Mouse (Mus musculus): ENCODE results near the gene Mgat4b.

Mgat4b gene

GRCm38 (mm10) chr11:50245269-50245668, 34.6 kb downstream of the Mgat4b start:
- DNase-seq (ENCODE audit: low read depth in 2 of 2, low spot score in 2 of 2), result no peak

DNA sequence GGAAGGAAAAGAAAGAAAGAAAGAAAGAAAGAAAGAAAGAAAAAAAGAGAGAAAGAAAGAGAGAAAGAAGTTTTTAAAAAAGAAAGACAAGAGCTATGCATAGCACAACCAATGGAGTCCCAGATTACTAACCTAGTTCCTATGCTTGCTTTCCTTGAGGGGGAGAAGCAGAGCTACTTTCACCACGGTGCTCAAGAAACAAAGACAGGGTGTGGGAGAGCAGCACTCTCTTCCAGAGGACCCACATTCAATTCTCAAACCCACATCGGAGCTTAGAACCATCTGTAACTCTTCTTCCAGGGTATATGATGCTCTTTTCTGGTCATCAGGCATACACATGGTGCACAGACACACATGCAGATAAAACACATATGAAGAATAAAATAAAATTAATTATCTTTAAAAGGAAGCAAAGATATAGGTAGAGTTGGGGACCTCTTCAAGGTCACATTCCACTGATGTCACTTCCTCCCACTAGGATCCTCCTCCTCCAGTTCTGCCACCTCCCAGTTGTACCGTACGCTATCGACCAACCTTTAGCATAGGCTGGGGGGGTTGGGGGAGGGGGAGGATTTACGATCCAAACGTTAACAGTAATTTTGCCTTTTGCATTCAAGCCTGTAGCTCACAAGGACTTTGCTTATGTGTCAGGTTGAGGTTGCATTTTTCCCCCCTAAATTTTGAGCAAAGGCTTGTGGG, 37.9 kb downstream of the Mgat4b start:
- DNase-seq (ENCODE audit: low read depth in 2 of 2, low spot score in 2 of 2), result no peak

DNA sequence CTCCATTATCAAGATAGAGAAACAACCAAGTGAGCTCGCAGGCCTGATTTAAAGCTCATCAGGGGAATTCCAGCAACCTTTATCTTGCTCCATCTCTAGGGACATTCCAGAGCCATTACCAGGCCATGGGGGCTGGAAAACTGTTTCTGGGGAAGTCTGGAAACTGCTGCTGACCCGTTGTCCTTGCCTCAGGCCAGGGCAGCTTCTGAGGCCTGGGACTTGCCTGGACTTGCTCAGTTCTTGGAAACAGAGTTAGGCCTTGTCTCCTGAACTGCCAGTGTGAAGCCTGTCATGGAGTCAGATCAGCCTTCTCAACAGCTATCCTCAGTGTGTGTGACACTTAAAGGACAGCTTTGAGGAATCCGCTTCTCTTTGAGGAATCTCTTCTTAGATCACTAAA, 41.5 kb downstream of the Mgat4b start:
- no peak for DNase-seq (ENCODE audit: low read depth in 2 of 2, low spot score in 2 of 2)

DNA sequence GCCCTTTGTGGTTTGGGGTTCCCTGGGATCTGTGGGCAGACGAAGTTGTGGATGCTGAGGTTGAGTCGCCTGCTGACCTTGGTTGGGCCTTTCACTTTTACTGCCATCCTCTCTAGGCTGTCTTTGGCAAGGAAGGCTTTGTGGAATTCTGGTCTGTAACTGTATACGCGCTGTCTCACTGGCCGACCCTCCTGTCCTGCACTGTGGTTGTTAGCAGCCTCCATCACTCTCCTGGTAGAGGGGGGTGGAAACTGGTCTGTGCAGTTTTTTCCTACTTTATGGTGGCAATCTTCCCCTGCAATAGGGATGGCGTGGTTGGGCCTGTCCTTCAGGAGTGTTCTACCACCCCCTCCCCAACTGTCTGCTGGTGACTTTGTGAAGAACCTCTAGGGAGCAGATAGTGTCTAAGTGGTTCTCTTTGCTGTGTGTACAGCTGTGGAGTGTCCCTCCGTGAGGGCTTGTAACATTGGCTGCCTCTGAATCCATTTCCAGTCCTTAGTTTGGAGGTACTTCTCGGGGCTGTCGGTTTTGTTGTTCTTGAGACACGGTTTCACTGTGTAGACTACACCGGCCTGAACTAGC, 42.1 kb downstream of the Mgat4b start:
- DNase-seq (ENCODE audit: low read depth in 2 of 2, low spot score in 2 of 2), result no peak

- no peak for DNase-seq (ENCODE audit: low read depth in 2 of 2, low spot score in 2 of 2)
Observed at GRCm38 (mm10) chr11:50253393-50253792, 42.7 kb downstream of the Mgat4b start.

DNA sequence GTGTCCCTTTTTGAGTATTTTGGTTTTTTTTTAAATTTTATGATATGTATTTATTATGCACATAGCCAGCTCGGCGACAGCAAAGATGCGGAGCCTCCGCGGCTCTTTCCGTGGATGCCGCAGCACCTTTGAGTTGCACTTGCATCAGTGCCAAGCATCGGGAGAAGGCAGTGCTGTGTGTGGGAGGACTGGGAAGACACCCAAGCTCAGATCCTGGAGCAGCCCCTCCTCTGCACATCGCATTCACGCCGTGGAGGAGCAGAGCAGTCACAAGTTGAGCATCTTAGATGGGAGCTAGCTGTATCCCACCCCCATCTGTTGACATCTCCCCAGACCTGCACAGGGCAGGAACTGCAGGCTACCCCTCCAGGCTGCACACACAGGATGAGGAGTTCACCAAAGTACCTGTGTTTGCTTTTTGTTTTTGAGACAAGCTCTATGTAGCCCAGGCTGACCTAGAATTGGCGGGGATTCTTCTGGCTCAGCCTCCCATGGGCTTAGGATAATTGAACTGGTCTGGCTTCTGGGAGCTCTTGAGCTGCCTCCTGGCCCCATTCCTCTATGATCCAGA, 43.4 kb downstream of the Mgat4b start:
- DNase-seq (ENCODE audit: low read depth in 2 of 2, low spot score in 2 of 2), result no peak

- no peak for DNase-seq (ENCODE audit: low read depth in 2 of 2, low spot score in 2 of 2)
Observed at GRCm38 (mm10) chr11:50256615-50257014, 45.9 kb downstream of the Mgat4b start.

DNA sequence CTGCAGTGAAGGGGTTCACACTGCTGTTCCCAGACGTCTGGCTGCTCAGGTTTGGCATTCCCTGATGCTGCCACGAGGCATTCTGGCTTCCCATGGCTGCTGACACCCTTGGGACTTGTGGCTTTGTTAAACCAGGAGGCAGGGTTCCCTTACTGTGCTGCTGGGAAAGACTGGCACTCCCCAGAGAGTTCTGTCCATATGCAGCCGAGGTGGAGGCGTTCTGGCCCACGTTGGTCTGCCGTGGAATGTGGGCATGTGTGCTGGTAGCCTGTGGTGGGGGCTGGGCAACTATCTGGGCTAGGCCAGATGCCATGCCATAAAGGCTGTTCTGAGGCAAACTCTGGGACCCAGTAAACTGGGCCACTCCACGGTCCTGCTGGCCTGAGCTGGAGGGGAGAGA, 47.6 kb downstream of the Mgat4b start:
- DNase-seq (ENCODE audit: low read depth in 2 of 2, low spot score in 2 of 2), result no peak

DNA sequence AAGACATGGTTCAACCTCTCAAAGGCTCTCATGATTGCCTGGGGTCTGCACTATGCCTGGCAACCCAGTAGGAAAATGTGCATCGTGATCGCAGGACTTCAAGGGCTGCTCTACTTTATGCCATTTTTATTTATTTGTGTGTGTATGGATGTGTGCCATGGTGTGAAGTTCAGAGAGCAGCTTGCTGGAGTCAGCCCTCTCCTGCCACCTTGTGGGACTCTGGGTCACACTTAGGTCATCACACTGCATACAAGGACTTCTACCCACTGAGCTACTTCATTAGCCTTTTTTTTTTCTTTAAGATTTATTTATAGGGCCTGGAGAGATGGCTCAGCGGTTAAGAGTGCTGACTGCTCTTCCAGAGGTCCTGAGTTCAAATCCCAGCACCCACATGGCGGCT, 51.3 kb downstream of the Mgat4b start:
- DNase-seq (ENCODE audit: low read depth in 2 of 2, low spot score in 2 of 2), result no peak

DNA sequence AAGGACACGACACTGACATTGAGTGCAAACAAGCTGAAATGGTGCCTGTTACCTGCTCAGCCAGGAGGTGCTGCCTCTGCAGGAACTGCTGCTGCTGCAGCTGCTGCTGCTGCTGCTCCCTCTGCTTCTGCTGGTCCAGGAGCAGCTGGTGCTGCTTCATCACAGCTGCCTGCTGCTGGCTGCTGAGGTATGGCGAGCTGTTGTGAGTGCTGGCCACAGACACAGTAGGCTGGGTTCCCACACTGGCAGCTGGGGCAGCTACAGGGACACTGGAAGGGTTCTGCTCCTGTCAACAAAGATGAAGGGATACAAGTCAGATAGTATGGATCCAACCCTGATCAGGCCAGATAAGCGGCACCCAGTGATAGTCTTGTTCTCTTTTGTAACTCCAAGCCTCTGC, 52.5 kb downstream of the Mgat4b start:
- DNase-seq (ENCODE audit: low read depth in 2 of 2, low spot score in 2 of 2), result no peak

DNA sequence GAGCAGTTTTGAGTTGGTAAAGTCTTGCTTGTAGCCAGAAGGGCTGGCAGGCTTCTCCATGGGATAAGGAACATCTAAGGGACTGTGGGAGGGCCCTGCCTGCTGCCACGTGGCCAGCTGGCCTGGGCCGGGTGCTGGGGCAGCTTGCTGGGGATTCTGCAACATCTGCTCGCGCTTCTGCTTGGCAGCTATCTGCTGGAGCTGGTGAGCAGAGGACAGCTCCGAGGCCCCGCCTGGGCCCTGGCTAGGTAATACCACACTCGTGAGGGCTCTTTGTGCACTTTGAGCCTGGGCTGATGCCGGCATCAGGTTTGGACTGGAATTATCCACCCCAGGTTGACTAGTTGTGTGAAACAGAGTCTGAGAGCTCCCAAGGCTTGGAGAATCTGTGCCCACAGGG, 55.2 kb downstream of the Mgat4b start:
- no peak for DNase-seq (ENCODE audit: low read depth in 2 of 2, low spot score in 2 of 2)

GRCm38 (mm10) chr11:50266997-50267396, 56.3 kb downstream of the Mgat4b start:
- DNase-seq (ENCODE audit: low read depth in 2 of 2, low spot score in 2 of 2), result no peak

- DNase-seq (ENCODE audit: low read depth in 2 of 2, low spot score in 2 of 2), result peak in 1 of 2 experiments; percentile 33
Observed at GRCm38 (mm10) chr11:50269163-50269562, 58.5 kb downstream of the Mgat4b start.

GRCm38 (mm10) chr11:50269885-50270284, 59.2 kb downstream of the Mgat4b start:
- no peak for DNase-seq (ENCODE audit: low read depth in 2 of 2, low spot score in 2 of 2)

- no peak for DNase-seq (ENCODE audit: low read depth in 2 of 2, low spot score in 2 of 2)
Observed at GRCm38 (mm10) chr11:50272819-50273218, 62.1 kb downstream of the Mgat4b start.

DNA sequence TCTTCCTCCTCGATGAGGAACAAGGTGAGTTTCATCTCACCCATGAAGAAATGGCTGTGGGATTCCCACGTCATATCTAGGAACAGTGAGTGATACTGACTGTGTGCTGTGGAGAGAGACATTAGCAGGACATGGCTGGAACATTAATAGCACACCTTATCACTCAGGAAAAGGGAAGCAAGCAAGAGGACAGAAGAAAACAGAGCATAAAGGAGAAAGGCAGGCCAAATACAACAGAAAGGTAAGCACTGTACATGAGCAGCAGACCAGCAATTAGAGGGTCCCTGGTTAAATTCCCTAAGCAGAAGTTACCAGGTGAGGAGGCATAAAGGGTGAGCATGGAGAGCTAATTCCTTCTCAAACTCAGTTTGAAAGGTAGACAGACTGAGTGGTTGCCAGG, 64.4 kb downstream of the Mgat4b start:
- no peak for DNase-seq (ENCODE audit: low read depth in 2 of 2, low spot score in 2 of 2)

GRCm38 (mm10) chr11:50275568-50276151, 65.0 kb downstream of the Mgat4b start:
- no peak for DNase-seq (ENCODE audit: low read depth in 2 of 2, low spot score in 2 of 2)

- no peak for DNase-seq (ENCODE audit: low read depth in 2 of 2, low spot score in 2 of 2)
Observed at GRCm38 (mm10) chr11:50277025-50277424, 66.3 kb downstream of the Mgat4b start.

- no peak for DNase-seq (ENCODE audit: low read depth in 2 of 2, low spot score in 2 of 2)
Observed at GRCm38 (mm10) chr11:50277706-50278105, 67.0 kb downstream of the Mgat4b start.

DNA sequence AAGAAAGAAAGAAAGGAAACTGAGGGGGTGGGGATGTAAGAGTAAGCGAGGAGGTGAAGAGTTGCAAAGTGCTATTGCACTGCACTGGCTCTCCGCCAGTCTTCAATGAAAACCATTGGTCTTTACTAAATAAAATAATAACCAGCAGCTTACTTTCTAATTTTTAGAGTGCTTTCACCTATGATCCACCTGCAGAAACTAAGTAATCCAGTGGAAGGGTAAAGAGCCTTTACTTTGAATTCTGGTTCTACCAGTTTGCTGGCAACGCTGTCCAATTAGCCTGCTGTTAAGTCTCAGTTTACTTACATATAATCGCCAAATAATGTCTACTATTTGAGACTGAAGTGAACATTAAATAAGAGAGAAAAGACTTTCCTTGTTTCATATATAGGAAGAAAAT, 68.3 kb downstream of the Mgat4b start:
- DNase-seq (ENCODE audit: low read depth in 2 of 2, low spot score in 2 of 2), result no peak

DNA sequence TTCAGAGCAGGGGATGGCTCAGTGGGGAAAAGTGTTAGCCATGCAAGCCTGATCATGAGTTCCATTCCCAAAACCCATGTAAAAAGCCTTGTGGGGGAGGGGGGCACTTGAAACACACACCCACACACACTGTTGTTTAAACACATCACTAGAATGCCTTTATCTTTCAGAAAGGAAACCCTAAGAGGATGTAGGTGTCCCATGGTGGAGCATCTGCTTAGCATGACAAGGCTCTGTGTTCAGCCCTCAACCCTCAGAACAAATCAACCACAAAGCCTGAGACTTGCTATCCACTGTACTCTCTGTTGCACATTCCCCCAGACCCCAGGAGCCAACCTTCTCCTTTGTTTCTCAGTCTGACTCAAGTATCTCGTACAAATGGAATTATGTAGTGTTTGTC, 69.4 kb downstream of the Mgat4b start:
- peak in 1 of 2 experiments; percentile 14 for DNase-seq (ENCODE audit: low read depth in 2 of 2, low spot score in 2 of 2)

Measured in CD8-positive naive resting alpha-beta T cell, adult 2 months (primary cell).